Mouse (Mus musculus): ENCODE data around the gene Ccdc9b. TPM values are rescaled to one million over a fixed set of nuclear protein-coding genes. Genes with fewer than 3 reads are reported as not detected.
A peak's percentile ranks its signal among the peaks of the same experiment; 100 is the strongest.

Gene Ccdc9b
- polyA plus RNA-seq, 1 experiment from 2014 or later, result 1.0 TPM

DNA sequence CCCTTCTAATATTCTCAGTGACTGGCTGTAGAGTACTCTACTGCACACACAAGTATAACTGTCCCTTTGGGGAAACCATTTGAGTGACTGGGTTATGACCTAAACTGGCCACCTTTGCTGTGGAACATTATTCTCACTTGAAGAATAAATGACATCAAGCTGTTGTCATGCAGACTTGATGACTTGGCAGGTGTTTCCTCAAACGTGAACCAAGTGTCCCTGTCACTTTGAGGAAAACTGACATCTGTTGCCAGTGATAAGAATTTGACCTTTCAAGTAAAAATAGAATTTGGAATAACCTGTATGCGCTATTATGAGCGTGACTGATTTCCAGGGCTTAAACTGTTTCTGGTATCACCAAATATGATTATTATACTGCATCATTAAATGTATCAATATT lies 22.1 kb downstream of the Ccdc9b start:
- ATAC-seq (replicated peaks; ENCODE audit: insufficient number of reproducible peaks, low FRiP score, low TSS enrichment), result no peak
- Histone ChIP-seq H3K4me2 (no peak overlapping the region), H3K36me3 (ENCODE audit: control insufficient read depth, insufficient read depth, low read length) (no peaks in the 10 kb centered on the region), H3K27ac (ENCODE audit: low read depth, low read length) (no peak overlapping the region), H3K27me3 (ENCODE audit: control insufficient read depth, insufficient read depth, low read length) (peaks cover 14% of the 10 kb centered on the region), H3K4me1 (ENCODE audit: control insufficient read depth, insufficient read depth, low read length) (peaks cover 8% of the 10 kb centered on the region), H3K9me3 (replicated peaks; ENCODE audit: control insufficient read depth, low read length) (no peaks in the 10 kb centered on the region), H3K9ac (ENCODE audit: low read depth, low read length) (no peak overlapping the region), H3K4me3 (ENCODE audit: low read depth, low read length) (no peak overlapping the region)
- 54% methylated on average over 3 of the region's 3 CpGs for WGBS (ENCODE audit: insufficient replicate concordance)

DNA sequence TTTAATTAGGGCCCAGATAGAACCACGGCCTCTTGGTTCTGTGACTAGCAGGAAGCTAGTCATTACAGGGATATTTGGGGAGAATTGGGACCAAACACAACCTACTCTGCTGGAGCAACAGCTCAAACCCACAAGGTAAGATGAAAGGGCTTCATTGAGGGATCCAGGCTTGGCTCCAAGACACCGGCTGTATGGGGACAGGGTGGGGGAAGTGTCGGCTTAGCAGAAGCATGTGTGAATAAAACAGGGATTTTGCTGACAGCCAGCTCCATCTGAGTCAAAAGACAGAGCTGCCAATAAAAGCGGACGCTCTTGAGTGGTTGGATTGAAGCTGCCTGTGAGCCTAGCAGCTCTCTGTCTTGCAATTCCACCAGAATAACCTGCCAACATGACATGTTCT lies 29.1 kb downstream of the Ccdc9b start:
- H3K4me1 ChIP-seq (ENCODE audit: control insufficient read depth, insufficient read depth, low read length), result peaks cover 16% of the 10 kb centered on the region
- H3K9me3 ChIP-seq (replicated peaks; ENCODE audit: control insufficient read depth, low read length), result no peaks in the 10 kb centered on the region
- H3K4me3 ChIP-seq (ENCODE audit: low read depth, low read length), result no peak overlapping the region
- H3K36me3 ChIP-seq (ENCODE audit: control insufficient read depth, insufficient read depth, low read length), result no peaks in the 10 kb centered on the region
- no peak overlapping the region for H3K27ac ChIP-seq (ENCODE audit: low read depth, low read length)
- H3K4me2 ChIP-seq, result no peak overlapping the region
- no peak overlapping the region for H3K9ac ChIP-seq (ENCODE audit: low read depth, low read length)
- peaks cover 16% of the 10 kb centered on the region; the same call in 1 of the 2 replicates for H3K27me3 ChIP-seq (ENCODE audit: control insufficient read depth, insufficient read depth, low read length)
- no peak for ATAC-seq (replicated peaks; ENCODE audit: insufficient number of reproducible peaks, low FRiP score, low TSS enrichment)
- WGBS (ENCODE audit: insufficient replicate concordance), result 64% methylated on average over 5 of the region's 5 CpGs

DNA sequence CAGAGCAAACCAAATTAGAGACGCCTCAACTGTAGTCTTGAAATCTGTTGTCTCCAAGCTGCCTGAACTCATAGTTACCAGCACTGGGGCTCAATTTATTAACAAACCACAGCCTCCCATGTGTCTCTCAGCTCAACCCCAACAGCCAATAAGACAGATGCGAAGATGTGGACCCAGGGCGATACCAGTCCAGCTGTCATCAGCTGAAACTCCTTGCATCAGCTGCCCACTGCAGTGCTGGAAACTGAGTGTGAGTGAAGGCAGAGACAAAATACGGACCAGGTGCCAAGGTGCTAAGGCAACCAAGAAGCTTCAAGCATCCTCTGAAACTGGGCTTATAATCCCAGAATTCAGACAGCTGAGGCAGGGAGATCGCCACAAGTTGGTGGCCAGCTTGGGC lies 30.5 kb downstream of the Ccdc9b start:
- 77% methylated on average over 5 of the region's 5 CpGs for WGBS (ENCODE audit: insufficient replicate concordance)

DNA sequence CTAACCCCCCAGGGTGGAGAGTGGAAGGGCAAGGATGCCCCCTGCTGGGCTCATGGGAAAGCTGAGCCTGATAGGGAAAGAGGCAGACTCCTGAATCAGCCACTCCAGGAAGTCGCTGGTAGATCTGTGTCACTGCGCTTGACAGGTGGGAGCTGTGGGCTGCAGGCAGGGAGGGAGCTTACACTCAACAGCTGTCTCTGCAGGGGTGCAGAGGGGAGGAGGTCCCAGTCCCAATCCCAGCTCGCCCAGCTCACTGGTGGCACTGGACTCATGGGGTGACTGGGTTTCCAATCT lies 31.9 kb downstream of the Ccdc9b start:
- no peak; the same call in 1 of the 2 replicates for ATAC-seq (replicated peaks; ENCODE audit: insufficient number of reproducible peaks, low FRiP score, low TSS enrichment)

More for the DNA sequence above, 30.5 kb downstream of the Ccdc9b start:
- Histone ChIP-seq H3K9me3 (replicated peaks; ENCODE audit: control insufficient read depth, low read length) (no peaks in the 10 kb centered on the region), H3K4me3 (ENCODE audit: low read depth, low read length) (no peak overlapping the region), H3K27me3 (ENCODE audit: control insufficient read depth, insufficient read depth, low read length) (peaks cover 16% of the 10 kb centered on the region; the same call in 1 of the 2 replicates), H3K4me2 (no peak overlapping the region), H3K27ac (ENCODE audit: low read depth, low read length) (no peak overlapping the region), H3K4me1 (ENCODE audit: control insufficient read depth, insufficient read depth, low read length) (peaks cover 25% of the 10 kb centered on the region), H3K9ac (ENCODE audit: low read depth, low read length) (no peak overlapping the region), H3K36me3 (ENCODE audit: control insufficient read depth, insufficient read depth, low read length) (no peaks in the 10 kb centered on the region)
- ATAC-seq (replicated peaks; ENCODE audit: insufficient number of reproducible peaks, low FRiP score, low TSS enrichment), result no peak

DNA sequence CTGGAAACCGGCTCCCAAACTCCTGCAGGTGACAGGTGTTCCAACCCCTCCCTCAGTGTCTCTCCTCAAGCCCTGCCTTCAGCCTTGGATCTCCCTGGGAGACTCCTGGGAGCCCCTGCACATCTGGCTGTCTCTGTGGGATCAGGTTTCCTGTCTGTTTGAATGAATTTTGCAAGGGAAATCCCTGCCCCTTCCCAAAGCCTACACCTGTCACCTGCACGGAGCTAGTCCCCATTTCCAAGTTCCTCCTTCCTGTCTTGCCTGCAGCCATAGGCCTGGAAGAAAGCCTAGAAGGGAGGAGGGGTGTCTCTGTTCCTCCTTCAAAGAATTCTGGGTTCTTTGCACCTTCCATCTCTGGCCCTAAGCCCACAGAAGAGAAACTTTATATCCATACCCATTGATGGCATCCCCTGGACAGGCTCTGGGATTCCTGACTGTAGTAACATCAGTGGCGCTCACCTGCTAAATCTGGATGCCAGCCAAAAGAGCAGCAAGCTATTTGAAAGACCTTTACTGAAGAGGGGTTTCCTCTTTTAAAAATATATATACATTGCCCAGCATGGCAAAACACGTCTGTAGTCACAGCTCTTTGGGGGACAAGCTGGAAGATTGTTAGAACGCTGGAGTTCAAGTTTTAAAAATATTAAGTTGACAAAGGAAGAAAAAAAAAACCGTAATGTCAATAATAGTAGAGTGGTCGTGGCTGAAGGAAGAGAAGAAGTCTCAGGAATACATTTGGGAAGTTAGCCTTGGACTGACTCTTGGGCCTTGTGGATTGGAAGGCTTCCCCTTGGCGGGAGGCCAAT lies 32.4 kb downstream of the Ccdc9b start:
- Histone ChIP-seq H3K4me3 (ENCODE audit: low read depth, low read length) (no peak overlapping the region), H3K4me2 (no peak overlapping the region), H3K27ac (ENCODE audit: low read depth, low read length) (no peak overlapping the region), H3K36me3 (ENCODE audit: control insufficient read depth, insufficient read depth, low read length) (no peaks in the 10 kb centered on the region), H3K27me3 (ENCODE audit: control insufficient read depth, insufficient read depth, low read length) (peaks cover 21% of the 10 kb centered on the region), H3K9me3 (replicated peaks; ENCODE audit: control insufficient read depth, low read length) (no peaks in the 10 kb centered on the region), H3K4me1 (ENCODE audit: control insufficient read depth, insufficient read depth, low read length) (peaks cover 25% of the 10 kb centered on the region), H3K9ac (ENCODE audit: low read depth, low read length) (no peak overlapping the region)
- WGBS (ENCODE audit: insufficient replicate concordance), result 23% methylated on average over 8 of the region's 8 CpGs
- no peak for ATAC-seq (replicated peaks; ENCODE audit: insufficient number of reproducible peaks, low FRiP score, low TSS enrichment)

More for the DNA sequence above, 31.9 kb downstream of the Ccdc9b start:
- Histone ChIP-seq H3K4me1 (ENCODE audit: control insufficient read depth, insufficient read depth, low read length) (peaks cover 25% of the 10 kb centered on the region), H3K4me3 (ENCODE audit: low read depth, low read length) (no peak overlapping the region), H3K27ac (ENCODE audit: low read depth, low read length) (no peak overlapping the region), H3K27me3 (ENCODE audit: control insufficient read depth, insufficient read depth, low read length) (peaks cover 20% of the 10 kb centered on the region), H3K9ac (ENCODE audit: low read depth, low read length) (no peak overlapping the region), H3K4me2 (no peak overlapping the region), H3K9me3 (replicated peaks; ENCODE audit: control insufficient read depth, low read length) (no peaks in the 10 kb centered on the region), H3K36me3 (ENCODE audit: control insufficient read depth, insufficient read depth, low read length) (no peaks in the 10 kb centered on the region)
- 7% methylated on average over 3 of the region's 3 CpGs for WGBS (ENCODE audit: insufficient replicate concordance)

DNA sequence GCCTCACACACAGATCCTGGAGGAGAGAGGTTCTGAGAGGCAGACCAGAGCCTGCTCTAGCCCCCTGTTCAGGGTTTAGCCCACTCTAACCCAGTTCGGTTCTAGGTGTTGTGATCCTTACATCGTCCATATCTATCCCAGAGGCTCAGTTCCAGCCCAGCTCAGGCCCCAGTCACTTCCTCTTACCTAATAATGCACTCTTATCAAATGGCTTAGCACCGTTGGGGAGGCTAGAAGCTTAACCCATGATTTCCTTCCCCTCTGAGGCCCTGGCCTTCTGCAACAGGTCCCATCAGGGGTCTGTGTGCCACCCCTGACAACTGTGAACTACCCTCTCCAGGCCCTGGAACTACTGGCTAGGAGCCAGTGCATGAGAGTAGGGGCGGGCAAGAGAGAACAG lies 33.3 kb downstream of the Ccdc9b start:
- Histone ChIP-seq H3K4me2 (no peak overlapping the region), H3K4me3 (ENCODE audit: low read depth, low read length) (no peak overlapping the region), H3K27ac (ENCODE audit: low read depth, low read length) (no peak overlapping the region), H3K9me3 (replicated peaks; ENCODE audit: control insufficient read depth, low read length) (no peaks in the 10 kb centered on the region), H3K4me1 (ENCODE audit: control insufficient read depth, insufficient read depth, low read length) (peaks cover 28% of the 10 kb centered on the region), H3K36me3 (ENCODE audit: control insufficient read depth, insufficient read depth, low read length) (no peaks in the 10 kb centered on the region), H3K9ac (ENCODE audit: low read depth, low read length) (no peak overlapping the region), H3K27me3 (ENCODE audit: control insufficient read depth, insufficient read depth, low read length) (peaks cover 24% of the 10 kb centered on the region)
- ATAC-seq (replicated peaks; ENCODE audit: insufficient number of reproducible peaks, low FRiP score, low TSS enrichment), result no peak
- WGBS (ENCODE audit: insufficient replicate concordance), result 31% methylated on average over 4 of the region's 4 CpGs

DNA sequence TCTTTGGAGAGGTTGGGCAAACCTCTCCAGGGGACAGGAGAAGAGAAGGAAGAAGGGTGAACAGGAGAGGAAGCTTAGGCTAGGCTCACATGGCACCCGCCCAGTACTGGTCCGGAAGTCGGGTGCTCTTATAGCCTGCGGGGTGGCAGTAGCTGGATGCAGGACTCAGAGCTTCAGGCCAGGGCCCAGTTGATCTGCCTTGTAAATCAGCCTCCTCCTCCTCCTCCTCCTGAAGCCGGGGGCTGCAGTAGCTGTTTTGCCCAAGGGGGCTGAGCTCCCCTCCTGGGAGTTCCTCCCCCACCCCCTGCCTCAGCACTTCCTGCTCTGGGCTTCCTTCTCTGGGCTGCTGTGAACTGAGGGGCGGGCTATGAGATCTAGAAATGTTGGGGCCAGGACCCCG lies 34.1 kb downstream of the Ccdc9b start, which contains the start of gene Plcb2:
TSS of gene Plcb2 (minus strand) at position 102 of the 400 bp plus-strand sequence.
- WGBS (ENCODE audit: insufficient replicate concordance), result 18% methylated on average over 7 of the region's 7 CpGs
- H3K4me2 ChIP-seq, result peak within 1 kb of the TSS; percentile 42

DNA sequence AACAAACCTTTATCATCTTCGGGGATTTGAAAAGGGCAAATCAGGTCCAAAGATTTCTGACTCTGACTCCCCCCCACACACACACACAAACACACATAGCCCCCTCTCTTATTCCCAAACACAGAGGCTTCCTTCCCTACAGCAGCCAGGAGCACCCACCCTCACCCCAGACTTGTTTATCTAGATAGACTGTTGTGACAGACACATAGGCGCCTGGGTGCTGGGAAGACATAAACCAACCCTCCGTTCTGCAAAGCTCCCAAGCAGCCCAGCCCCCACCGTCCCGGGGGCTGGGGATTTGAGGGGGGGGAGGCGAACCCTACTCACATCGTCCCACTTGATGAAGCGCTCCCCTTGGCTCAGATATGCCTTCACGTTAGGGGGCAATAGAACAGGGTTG lies 34.5 kb downstream of the Ccdc9b start:
- peak overlapping the region; percentile 10; the same call in 1 of the 2 replicates for H3K4me3 ChIP-seq (ENCODE audit: low read depth, low read length)
- peaks cover 15% of the 10 kb centered on the region for H3K27me3 ChIP-seq (ENCODE audit: control insufficient read depth, insufficient read depth, low read length)
- no peaks in the 10 kb centered on the region for H3K36me3 ChIP-seq (ENCODE audit: control insufficient read depth, insufficient read depth, low read length)
- H3K9ac ChIP-seq (ENCODE audit: low read depth, low read length), result 0 out of 2 replicates have a peak overlapping the region, but pooled peaks have one; percentile 34
- H3K4me1 ChIP-seq (ENCODE audit: control insufficient read depth, insufficient read depth, low read length), result peaks cover 36% of the 10 kb centered on the region
- ATAC-seq (replicated peaks; ENCODE audit: insufficient number of reproducible peaks, low FRiP score, low TSS enrichment), result 0 out of 2 replicates have a peak, but pooled peaks have one; percentile 13
- H3K27ac ChIP-seq (ENCODE audit: low read depth, low read length), result no peak overlapping the region
- H3K4me2 ChIP-seq, result peak overlapping the region; percentile 42
- H3K9me3 ChIP-seq (replicated peaks; ENCODE audit: control insufficient read depth, low read length), result no peaks in the 10 kb centered on the region
- WGBS (ENCODE audit: insufficient replicate concordance), result 11% methylated on average over 9 of the region's 9 CpGs

More for the DNA sequence above, 34.1 kb downstream of the Ccdc9b start, which contains the start of gene Plcb2:
- H3K4me3 ChIP-seq (ENCODE audit: low read depth, low read length), result peak within 1 kb of the TSS; percentile 10; the same call in 1 of the 2 replicates
- no peaks in the 10 kb centered on the region for H3K36me3 ChIP-seq (ENCODE audit: control insufficient read depth, insufficient read depth, low read length)
- peaks cover 31% of the 10 kb centered on the region for H3K4me1 ChIP-seq (ENCODE audit: control insufficient read depth, insufficient read depth, low read length)
- H3K27me3 ChIP-seq (ENCODE audit: control insufficient read depth, insufficient read depth, low read length), result peaks cover 16% of the 10 kb centered on the region
- no peaks in the 10 kb centered on the region for H3K9me3 ChIP-seq (replicated peaks; ENCODE audit: control insufficient read depth, low read length)
- 0 out of 2 replicates have a peak, but pooled peaks have one; percentile 10 for ATAC-seq (replicated peaks; ENCODE audit: insufficient number of reproducible peaks, low FRiP score, low TSS enrichment)
- H3K27ac ChIP-seq (ENCODE audit: low read depth, low read length), result no peak within 1 kb of the TSS
- H3K9ac ChIP-seq (ENCODE audit: low read depth, low read length), result 0 out of 2 replicates have a peak within 1 kb of the TSS, but pooled peaks have one; percentile 34

Measured in heart, embryonic 11.5 days (tissue).